Mouse (Mus musculus) heart, postnatal 0 days (tissue): Measurements from ENCODE around the gene Wdr83. TPM values are rescaled to one million over a fixed set of nuclear protein-coding genes. Genes with fewer than 3 reads are reported as not detected.
"Not testable (repeated sequence)": the region's sequence is repeated elsewhere in the genome, so short reads cannot be mapped to it uniquely, and the experiment has no call there.

Experiments used
- ATAC-seq: fragments of 200-750 bp; cut with Nextera tagmentation; 2 replicates; pipeline ENCODE4 v1.8.0; 2017; ENCODE audit warnings: low read depth, moderate number of reproducible peaks, moderate library complexity; ENCODE audit not compliant: insufficient read depth
- DNase-seq: peaks from one replicate; pipeline ENCODE4 v3.0.0-alpha.2; 2016; ENCODE audit warnings: low spot score
- H3K27ac ChIP-seq: fragments of 300-500 bp; sonication (generic); 2 replicates; pipeline ENCODE4 v1.5.1; 2014; ENCODE audit warnings: low read depth, mild to moderate bottlenecking
- H3K27me3 ChIP-seq: fragments of 300-500 bp; sonication (generic); 2 replicates; pipeline ENCODE4 v1.6.1; 2014; ENCODE audit warnings: low read length, mixed read lengths; ENCODE audit not compliant: control insufficient read depth, insufficient read depth
- H3K36me3 ChIP-seq: fragments of 300-500 bp; sonication (generic); replicated peaks from 2 replicates; pipeline ENCODE4 v1.6.1; 2014; ENCODE audit warnings: low read length, mixed read lengths; ENCODE audit not compliant: control insufficient read depth, insufficient read depth
- H3K4me1 ChIP-seq: fragments of 300-500 bp; sonication (generic); 2 replicates; pipeline ENCODE4 v1.6.1; 2014; ENCODE audit warnings: antibody characterized with exemption; ENCODE audit not compliant: control insufficient read depth, insufficient read depth
- H3K4me2 ChIP-seq: fragments of 300-500 bp; sonication (generic); 2 replicates; pipeline ENCODE4 v1.6.1; 2014; ENCODE audit warnings: low read depth, mild to moderate bottlenecking, low read length, moderate library complexity
- H3K4me3 ChIP-seq: fragments of 300-500 bp; sonication (generic); 2 replicates; pipeline ENCODE4 v1.5.1; 2014; ENCODE audit warnings: low read depth, low read length
- H3K9ac ChIP-seq: fragments of 300-500 bp; sonication (generic); replicated peaks from 2 replicates; pipeline ENCODE4 v1.6.1; 2014; ENCODE audit warnings: low read depth, low read length, mixed read lengths
- H3K9me3 ChIP-seq: fragments of 300-500 bp; sonication (generic); replicated peaks from 2 replicates; pipeline ENCODE4 v1.6.1; 2016; ENCODE audit warnings: low read length; ENCODE audit not compliant: control insufficient read depth
- CTCF ChIP-seq: IDR thresholded peaks from 2 replicates; pipeline ENCODE4 v1.5.1; 2016; ENCODE audit warnings: antibody characterized with exemption, control low read depth, low read depth
- EP300 ChIP-seq: IDR thresholded peaks from 2 replicates; pipeline ENCODE4 v1.6.1; 2016; ENCODE audit warnings: antibody characterized with exemption, low read depth
- WGBS: fragments of 180-500 bp; shearing (Covaris S2); extraction: QIAGEN DNeasy Blood & Tissue Kit; methylation state at CpG from one replicate; pipeline ENCODE4 v1.1.7; 2014; 5-methylcytosine and 5-hydroxymethylcytosine counted together
- polyA plus RNA-seq: library from polyadenylated mRNA; unstranded; fragments of >200 nt; fragmentation: Nextera tagmentation; extraction: Ambion mirVana; gene quantifications from 2 replicates; pipeline ENCODE4 v1.2.1, GENCODE M21; 2015
- total RNA-seq: library from RNA; depleted of rRNA; stranded (reverse); fragments of >200 nt; gene quantifications from 2 replicates; pipeline ENCODE4 v1.2.3, GENCODE M21; 2014; ENCODE audit warnings: low replicate concordance

Gene Wdr83
- total and polyA plus RNA-seq, 2 experiments from 2014 or later: 31.0 to 38.8 TPM

GRCm38 (mm10) chr8:85084633-85085032, 3.5 kb upstream of the Wdr83 start:
- Histone ChIP-seq H3K36me3 (peaks cover 36% of the 10 kb centered on the region), H3K4me1 (peaks cover 18% of the 10 kb centered on the region), H3K9ac (no peak overlapping the region), H3K4me3 (no peak overlapping the region), H3K9me3 (no peaks in the 10 kb centered on the region), H3K4me2 (no peak overlapping the region), H3K27me3 (no peaks in the 10 kb centered on the region), H3K27ac (no peak overlapping the region)
- DNase-seq: no peak
- no peak for ATAC-seq
- 75% methylated on average over 8 of the region's 8 CpGs for WGBS
- TF ChIP-seq CTCF (no peak), EP300 (no peak)

GRCm38 (mm10) chr8:85083108-85083813, 2.2 kb upstream of the Wdr83 start, which contains the start of gene Man2b1:
Gene Man2b1, plus strand, starts transcription at chr8:85083270.
- ATAC-seq (peak; percentile 88), DNase-seq (peak; percentile 82)
- TF ChIP-seq CTCF (peak; percentile 35), EP300 (no peak)
- no peaks in the 10 kb centered on the region for H3K27me3 ChIP-seq
- H3K4me2 ChIP-seq: peak within 1 kb of the TSS; percentile 93
- peak within 1 kb of the TSS; percentile 80 for H3K4me3 ChIP-seq
- peak within 1 kb of the TSS; percentile 58 for H3K9ac ChIP-seq
- peaks cover 31% of the 10 kb centered on the region for H3K36me3 ChIP-seq
- H3K9me3 ChIP-seq: no peaks in the 10 kb centered on the region
- H3K4me1 ChIP-seq: peaks cover 20% of the 10 kb centered on the region
- WGBS: under 1% methylated on average over 30 of the region's 30 CpGs
- peak within 1 kb of the TSS; percentile 55 for H3K27ac ChIP-seq

GRCm38 (mm10) chr8:85082169-85082568, 1.1 kb upstream of the Wdr83 start:
- Histone ChIP-seq H3K4me1 (peaks cover 20% of the 10 kb centered on the region), H3K36me3 (peaks cover 22% of the 10 kb centered on the region)
- not testable (repeated sequence) for H3K9ac ChIP-seq, H3K4me3 ChIP-seq, H3K9me3 ChIP-seq, H3K4me2 ChIP-seq, ATAC-seq, DNase-seq, H3K27ac ChIP-seq, H3K27me3 ChIP-seq
- WGBS: 79% methylated on average over 4 of the region's 4 CpGs

GRCm38 (mm10) chr8:85080532-85081215, 432 bp downstream of the Wdr83 start, which contains the start of gene Wdr83os:
Gene Wdr83os, plus strand, starts transcription at chr8:85080740.
- peaks cover 23% of the 10 kb centered on the region for H3K36me3 ChIP-seq
- H3K9me3 ChIP-seq: no peaks in the 10 kb centered on the region
- WGBS: under 1% methylated on average over 30 of the region's 30 CpGs
- no peaks in the 10 kb centered on the region for H3K27me3 ChIP-seq
- TF ChIP-seq EP300: no peak
- TF ChIP-seq CTCF: no peak
- ATAC-seq: peak; percentile 10; the same call in 1 of the 2 replicates
- peaks cover 20% of the 10 kb centered on the region for H3K4me1 ChIP-seq
- peak; percentile 69 for DNase-seq
- H3K27ac ChIP-seq: peak within 1 kb of the TSS; percentile 81
- H3K9ac ChIP-seq: peak within 1 kb of the TSS; percentile 93
- peak within 1 kb of the TSS; percentile 99 for H3K4me2 ChIP-seq
- peak within 1 kb of the TSS; percentile 74 for H3K4me3 ChIP-seq

GRCm38 (mm10) chr8:85080214-85080531, 933 bp downstream of the Wdr83 start:
- H3K27me3 ChIP-seq: no peaks in the 10 kb centered on the region
- peak overlapping the region; percentile 74 for H3K4me3 ChIP-seq
- peaks cover 23% of the 10 kb centered on the region for H3K36me3 ChIP-seq
- ATAC-seq (no peak), DNase-seq (no peak)
- no peaks in the 10 kb centered on the region for H3K9me3 ChIP-seq
- no peak for TF ChIP-seq CTCF
- H3K4me2 ChIP-seq: peak overlapping the region; percentile 99
- H3K4me1 ChIP-seq: peaks cover 20% of the 10 kb centered on the region
- H3K9ac ChIP-seq: peak overlapping the region; percentile 93
- WGBS: 1% methylated on average over 25 of the region's 25 CpGs
- peak overlapping the region; percentile 58 for H3K27ac ChIP-seq
